Mouse (Mus musculus) kidney, postnatal 0 days (tissue): Measurements from ENCODE around the gene Noxo1. TPM values are rescaled to one million over a fixed set of nuclear protein-coding genes. Genes with fewer than 3 reads are reported as not detected.
"Not testable (repeated sequence)": the region's sequence is repeated elsewhere in the genome, so short reads cannot be mapped to it uniquely, and the experiment has no call there.

ENCODE experiments used
- ATAC-seq: fragments of 200-750 bp; cut with Nextera tagmentation; replicated peaks from 2 replicates; pipeline ENCODE4 v1.8.0; 2017; ENCODE audit warnings: low read depth, moderate number of reproducible peaks, moderate TSS enrichment, moderate library complexity; ENCODE audit not compliant: low FRiP score
- DNase-seq: peaks from one replicate; pipeline ENCODE4 v3.0.0-alpha.2; 2016; ENCODE audit warnings: low spot score
- H3K27ac ChIP-seq: fragments of 300-500 bp; sonication (generic); 2 replicates; pipeline ENCODE4 v1.5.1; 2014; ENCODE audit warnings: mild to moderate bottlenecking
- H3K27me3 ChIP-seq: fragments of 300-500 bp; sonication (generic); 2 replicates; pipeline ENCODE4 v1.6.1; 2014; ENCODE audit warnings: low read length, mixed read lengths; ENCODE audit not compliant: insufficient read depth
- H3K36me3 ChIP-seq: fragments of 300-500 bp; sonication (generic); 2 replicates; pipeline ENCODE4 v1.6.1; 2014; ENCODE audit warnings: low read length, mixed read lengths; ENCODE audit not compliant: insufficient read depth
- H3K4me1 ChIP-seq: fragments of 300-500 bp; sonication (generic); replicated peaks from 2 replicates; pipeline ENCODE4 v1.6.1; 2014; ENCODE audit warnings: antibody characterized with exemption, low read length, mixed read lengths; ENCODE audit not compliant: insufficient read depth
- H3K4me2 ChIP-seq: fragments of 300-500 bp; sonication (generic); 2 replicates; pipeline ENCODE4 v1.6.1; 2014; ENCODE audit warnings: mild to moderate bottlenecking, low read length, moderate library complexity, mixed read lengths
- H3K4me3 ChIP-seq: fragments of 300-500 bp; sonication (generic); replicated peaks from 2 replicates; pipeline ENCODE4 v1.5.1; 2014; ENCODE audit warnings: low read depth, low read length
- H3K9ac ChIP-seq: fragments of 300-500 bp; sonication (generic); 2 replicates; pipeline ENCODE4 v1.6.1; 2014; ENCODE audit warnings: low read depth, low read length
- H3K9me3 ChIP-seq: fragments of 300-500 bp; sonication (generic); replicated peaks from 2 replicates; pipeline ENCODE4 v1.6.1; 2016; ENCODE audit warnings: low read length, inconsistent platforms, mixed read lengths
- CTCF ChIP-seq: IDR thresholded peaks from 2 replicates; pipeline ENCODE4 v1.5.1; 2016; ENCODE audit warnings: antibody characterized with exemption, low read depth, mild to moderate bottlenecking, moderate library complexity
- WGBS: fragments of 180-500 bp; shearing (Covaris S2); extraction: QIAGEN DNeasy Blood & Tissue Kit; methylation state at CpG from one replicate; pipeline ENCODE4 v1.1.7; 2014; 5-methylcytosine and 5-hydroxymethylcytosine counted together
- polyA plus RNA-seq: library from polyadenylated mRNA; unstranded; fragments of >200 nt; fragmentation: Nextera tagmentation; extraction: Ambion mirVana; gene quantifications from 2 replicates; pipeline ENCODE4 v1.2.1, GENCODE M21; 2015

The Noxo1 gene
- polyA plus RNA-seq, 1 experiment from 2014 or later = 2.6 TPM

GRCm38 (mm10) chr17:24650766-24651165, 45.3 kb upstream of the Noxo1 start:
- 73% methylated on average over 4 of the region's 4 CpGs for WGBS
- Histone ChIP-seq H3K4me1 (peaks cover 14% of the 10 kb centered on the region), H3K27ac (no peak overlapping the region), H3K27me3 (no peaks in the 10 kb centered on the region), H3K9ac (no peak overlapping the region), H3K9me3 (no peaks in the 10 kb centered on the region), H3K4me2 (no peak overlapping the region), H3K36me3 (0 out of 2 replicates have a peak, but pooled peaks cover 6% of the 10 kb centered on the region), H3K4me3 (no peak overlapping the region)
- DNase-seq (no peak), ATAC-seq (no peak)
- TF ChIP-seq CTCF = no peak

DNA sequence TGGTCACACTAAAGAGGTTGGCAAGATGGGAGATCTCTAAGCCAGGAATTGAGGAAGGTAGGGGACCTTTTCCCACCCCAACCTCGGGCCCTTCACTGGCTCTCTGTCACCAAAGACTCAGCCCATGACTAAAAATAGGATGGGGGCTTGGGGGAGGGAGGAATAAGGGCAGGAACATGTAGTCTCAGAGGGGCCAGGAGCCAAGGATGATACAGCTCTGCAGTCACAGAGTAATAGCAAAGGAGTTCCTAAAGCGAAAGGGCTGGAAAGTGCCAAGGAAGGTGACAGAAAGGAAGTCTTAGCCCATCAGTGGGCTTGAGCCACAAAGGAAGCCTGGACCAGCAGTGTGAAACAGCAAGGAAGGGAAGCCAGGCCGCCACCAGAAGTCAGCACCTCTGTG, 44.2 kb upstream of the Noxo1 start:
- no peak for DNase-seq
- H3K27ac ChIP-seq = no peak overlapping the region
- no peaks in the 10 kb centered on the region for H3K9me3 ChIP-seq
- no peak for ATAC-seq
- peaks cover 12% of the 10 kb centered on the region for H3K4me1 ChIP-seq
- H3K4me2 ChIP-seq = no peak overlapping the region
- H3K36me3 ChIP-seq = 0 out of 2 replicates have a peak, but pooled peaks cover 6% of the 10 kb centered on the region
- no peak overlapping the region for H3K4me3 ChIP-seq
- 74% methylated on average over 3 of the region's 3 CpGs for WGBS
- H3K27me3 ChIP-seq = peaks cover under 1% of the 10 kb centered on the region; the same call in 1 of the 2 replicates
- TF ChIP-seq CTCF = no peak
- no peak overlapping the region for H3K9ac ChIP-seq

GRCm38 (mm10) chr17:24653967-24654710, 41.9 kb upstream of the Noxo1 start:
- ATAC-seq (peak; percentile 12; the same call in 1 of the 2 replicates), DNase-seq (peak; percentile 95)
- H3K4me3 ChIP-seq = peak overlapping the region; percentile 16; the same call in 1 of the 2 replicates
- H3K27me3 ChIP-seq = peaks cover 5% of the 10 kb centered on the region; the same call in 1 of the 2 replicates
- peak overlapping the region; percentile 54 for H3K4me2 ChIP-seq
- H3K36me3 ChIP-seq = no peaks in the 10 kb centered on the region
- TF ChIP-seq CTCF = peak; percentile 99
- H3K4me1 ChIP-seq = peaks cover 23% of the 10 kb centered on the region
- WGBS = 2% methylated on average over 19 of the region's 19 CpGs
- no peaks in the 10 kb centered on the region for H3K9me3 ChIP-seq
- no peak overlapping the region for H3K27ac ChIP-seq
- no peak overlapping the region for H3K9ac ChIP-seq

DNA sequence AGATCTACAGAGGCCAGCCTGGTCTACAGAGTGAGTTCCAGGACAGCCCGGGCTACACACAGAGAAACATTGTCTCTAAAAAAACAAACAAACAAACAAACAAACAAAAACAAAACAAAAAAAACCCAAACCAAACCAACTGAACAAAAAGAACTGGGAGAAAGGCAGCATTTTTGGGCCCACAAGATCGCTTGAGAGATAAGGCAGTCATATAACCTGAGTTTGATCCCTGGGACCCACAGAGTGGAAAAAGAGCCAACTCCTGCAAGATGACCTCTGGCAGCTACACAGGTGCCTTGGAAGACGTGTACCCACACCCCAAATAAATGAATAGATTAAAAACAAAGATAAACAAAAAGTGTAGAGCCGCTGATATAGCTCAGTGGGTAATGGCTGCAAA, 41.1 kb upstream of the Noxo1 start:
- Histone ChIP-seq H3K4me3 (no peak overlapping the region), H3K4me1 (peaks cover 16% of the 10 kb centered on the region), H3K9me3 (no peaks in the 10 kb centered on the region), H3K27ac (no peak overlapping the region), H3K9ac (no peak overlapping the region), H3K36me3 (no peaks in the 10 kb centered on the region), H3K27me3 (peaks cover 5% of the 10 kb centered on the region; the same call in 1 of the 2 replicates), H3K4me2 (no peak overlapping the region)
- TF ChIP-seq CTCF = no peak
- DNase-seq = no peak
- ATAC-seq = no peak
- WGBS = 78% methylated on average over 4 of the region's 4 CpGs

- no peak for DNase-seq
- 3% methylated on average over 47 of the region's 47 CpGs for WGBS
Observed at GRCm38 (mm10) chr17:24658017-24658758, 37.8 kb upstream of the Noxo1 start, which contains the start of gene Npw. TSS of gene Npw (minus strand) at chr17:24658457.

GRCm38 (mm10) chr17:24667011-24667410, 29.0 kb upstream of the Noxo1 start:
- H3K27me3 ChIP-seq, H3K9ac ChIP-seq, H3K36me3 ChIP-seq, H3K9me3 ChIP-seq, H3K4me3 ChIP-seq, ATAC-seq, DNase-seq, H3K4me2 ChIP-seq, H3K27ac ChIP-seq: not testable (repeated sequence)
- H3K4me1 ChIP-seq = peaks cover 15% of the 10 kb centered on the region
- WGBS = 72% methylated on average over 7 of the region's 7 CpGs

More at GRCm38 (mm10) chr17:24658017-24658758, 37.8 kb upstream of the Noxo1 start, which contains the start of gene Npw:
- Histone ChIP-seq H3K4me3 (peak within 1 kb of the TSS; percentile 34), H3K9me3 (no peaks in the 10 kb centered on the region), H3K4me2 (peak within 1 kb of the TSS; percentile 64), H3K27me3 (peaks cover 5% of the 10 kb centered on the region; the same call in 1 of the 2 replicates), H3K36me3 (no peaks in the 10 kb centered on the region), H3K27ac (no peak within 1 kb of the TSS), H3K4me1 (peaks cover 10% of the 10 kb centered on the region), H3K9ac (0 out of 2 replicates have a peak within 1 kb of the TSS, but pooled peaks have one; percentile 9)
- no peak for TF ChIP-seq CTCF
- peak; percentile 52 for ATAC-seq
